Mouse (Mus musculus) bone marrow, adult 2 months (tissue): ENCODE measurements around the gene Tpbgl.

Experiments used
- CTCF ChIP-seq: fragments of 200-500 bp; IDR thresholded peaks from 2 replicates; pipeline ENCODE4 v1.5.1; 2011; ENCODE audit warnings: low read length, control low read depth; ENCODE audit not compliant: control insufficient read depth, insufficient read depth
- POLR2A ChIP-seq: fragments of 200-500 bp; IDR thresholded peaks from 2 replicates; pipeline ENCODE4 v1.6.1; 2011; ENCODE audit warnings: low read depth, mild to moderate bottlenecking, control low read depth, low read length, borderline replicate concordance; ENCODE audit not compliant: control insufficient read depth

DNA sequence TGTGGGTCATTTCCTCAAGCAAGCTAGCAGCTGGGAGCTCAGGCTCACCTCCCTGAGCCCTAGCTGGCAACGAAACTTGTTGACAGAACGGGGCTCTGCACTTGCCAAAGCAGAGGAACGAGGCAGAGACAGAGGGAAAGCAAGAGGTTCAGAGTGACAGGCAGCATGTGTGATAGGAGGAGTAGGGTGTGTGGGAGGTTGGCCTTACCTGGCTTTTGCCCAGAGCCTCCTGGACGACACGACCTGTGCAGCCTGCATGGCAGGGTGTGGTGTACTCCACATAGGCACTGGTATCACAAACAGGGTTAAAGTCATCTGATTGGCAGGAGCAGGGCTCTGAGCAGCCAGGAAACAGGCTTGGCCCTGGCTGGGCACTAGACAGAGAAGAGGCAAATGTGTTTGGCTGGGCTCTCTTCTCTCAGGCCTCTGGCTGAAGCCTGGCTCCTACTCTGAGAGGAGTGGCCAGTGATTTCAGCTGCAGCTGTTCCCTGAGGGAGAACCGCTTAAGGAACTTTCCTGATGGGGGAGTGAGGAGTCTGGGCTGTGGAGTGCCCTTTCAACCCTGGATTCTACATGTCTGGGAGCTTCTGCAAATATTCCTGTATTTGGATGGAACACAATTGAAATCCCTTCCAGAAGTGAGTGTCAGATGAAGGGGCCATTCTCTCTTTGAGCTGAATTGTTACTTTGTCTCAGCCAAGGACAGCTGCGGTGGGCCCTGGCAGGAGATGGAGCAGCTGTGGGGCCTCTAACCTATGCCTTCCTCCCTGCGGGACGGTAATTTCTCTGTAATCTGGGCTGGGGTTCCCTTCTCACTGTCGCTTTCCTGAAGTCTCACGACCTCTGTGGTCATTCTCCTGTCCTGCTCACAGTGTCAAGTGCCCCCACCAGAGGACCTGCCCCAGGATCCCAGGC lies 37.9 kb upstream of the Tpbgl start:
- TF ChIP-seq CTCF (no peak), POLR2A (no peak)
